Mouse (Mus musculus) frontal cortex, postnatal 36 days (tissue): Measurements from ENCODE around the gene Crmp1.
A peak's percentile ranks its signal among the peaks of the same experiment; 100 is the strongest.

Experiments used
- DNase-seq, 2 experiments: peaks; one replicate each; pipeline ENCODE4 v3.0.0; 2022; ENCODE audit warnings: low spot score in 2 of 2

Gene Crmp1

DNA sequence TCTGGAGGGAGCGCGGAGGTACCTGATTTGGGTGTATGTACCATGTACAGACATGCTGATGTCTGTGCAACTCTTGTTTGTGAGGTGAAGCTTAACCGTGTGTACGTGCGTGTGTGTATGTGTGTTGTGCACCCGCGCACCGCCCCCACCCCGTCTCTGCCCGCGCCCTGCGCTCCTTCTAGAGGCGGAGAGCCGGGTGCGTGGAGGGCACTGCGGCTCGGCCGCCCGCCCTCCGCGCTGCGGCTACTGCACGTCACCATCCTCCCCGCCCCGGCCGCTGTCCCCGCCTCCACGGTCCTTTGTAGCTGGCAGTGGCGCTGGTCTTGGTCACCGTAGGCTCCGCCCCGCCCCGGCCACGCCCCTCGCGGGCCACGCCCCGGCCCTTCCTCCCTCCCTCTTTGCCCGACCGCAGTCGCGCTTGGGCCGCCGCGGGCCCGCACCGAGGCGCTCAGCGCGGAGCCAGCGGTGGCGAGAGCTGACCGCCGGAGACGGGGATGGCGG, at the start of gene Crmp1:
Gene Crmp1, plus strand, starts transcription at position 290 of the 501 bp plus-strand sequence.
- peak; percentile 84 to 89 for DNase-seq

DNA sequence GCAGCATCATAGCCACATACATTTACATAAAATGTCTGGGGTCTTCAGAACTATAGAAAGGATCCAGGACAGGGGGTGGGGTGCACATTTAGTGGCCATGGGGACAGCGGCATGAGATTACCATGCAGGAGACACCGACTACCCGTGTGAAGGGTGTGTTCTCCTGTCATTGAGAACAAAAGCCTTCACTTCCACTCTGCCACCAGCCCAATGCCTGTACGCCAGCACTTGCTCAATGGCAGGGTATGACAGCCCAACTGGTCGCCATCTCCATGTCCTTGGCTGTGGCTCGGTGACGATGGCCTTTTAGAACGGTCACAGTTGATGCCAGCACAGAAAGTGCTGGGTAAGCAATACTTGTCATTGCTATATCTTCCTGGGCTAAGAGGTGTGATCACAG, 45.5 kb upstream of the Crmp1 start:
- no peak for DNase-seq

DNA sequence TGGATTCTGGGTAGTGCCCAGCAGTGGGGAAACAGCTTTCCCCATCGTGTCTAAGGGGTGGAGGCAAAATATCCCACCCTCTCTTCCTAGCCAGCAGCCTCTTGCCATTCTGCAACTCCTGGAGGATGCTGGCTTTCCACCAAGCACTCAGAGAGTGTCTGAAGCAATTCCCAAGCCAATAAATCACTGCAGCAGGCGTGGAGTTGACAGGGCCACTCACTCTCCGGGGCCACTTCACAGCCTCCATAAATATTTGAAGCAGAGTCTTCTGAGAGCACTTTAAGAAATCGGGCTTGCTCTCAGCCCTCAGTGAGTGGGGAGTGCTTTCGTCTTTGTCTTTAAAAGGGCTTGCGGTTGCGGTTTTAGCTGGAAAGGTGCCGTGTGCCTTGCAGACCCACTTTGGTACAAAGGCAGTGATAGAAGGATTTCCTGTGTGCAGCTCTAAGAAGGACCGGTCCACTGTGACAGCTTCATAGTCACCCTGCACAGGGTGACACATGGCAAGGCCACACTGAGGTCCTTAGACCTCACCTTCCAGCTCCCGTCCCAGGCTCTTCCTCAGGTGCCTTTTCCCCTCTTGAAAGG, 45.0 kb upstream of the Crmp1 start:
- DNase-seq: no peak

- no peak for DNase-seq
Measured at GRCm38 (mm10) chr5:37197423-37197822, 44.3 kb upstream of the Crmp1 start.

- DNase-seq: no peak
Measured at GRCm38 (mm10) chr5:37198011-37198688, 43.6 kb upstream of the Crmp1 start.

- no peak for DNase-seq
Measured at GRCm38 (mm10) chr5:37202285-37202684, 39.5 kb upstream of the Crmp1 start.

GRCm38 (mm10) chr5:37204886-37205285, 36.9 kb upstream of the Crmp1 start:
- no peak for DNase-seq

GRCm38 (mm10) chr5:37205420-37205819, 36.3 kb upstream of the Crmp1 start:
- no peak for DNase-seq

GRCm38 (mm10) chr5:37206364-37206763, 35.4 kb upstream of the Crmp1 start:
- no peak for DNase-seq

- no peak for DNase-seq
Measured at GRCm38 (mm10) chr5:37212938-37213708, 28.6 kb upstream of the Crmp1 start.

DNA sequence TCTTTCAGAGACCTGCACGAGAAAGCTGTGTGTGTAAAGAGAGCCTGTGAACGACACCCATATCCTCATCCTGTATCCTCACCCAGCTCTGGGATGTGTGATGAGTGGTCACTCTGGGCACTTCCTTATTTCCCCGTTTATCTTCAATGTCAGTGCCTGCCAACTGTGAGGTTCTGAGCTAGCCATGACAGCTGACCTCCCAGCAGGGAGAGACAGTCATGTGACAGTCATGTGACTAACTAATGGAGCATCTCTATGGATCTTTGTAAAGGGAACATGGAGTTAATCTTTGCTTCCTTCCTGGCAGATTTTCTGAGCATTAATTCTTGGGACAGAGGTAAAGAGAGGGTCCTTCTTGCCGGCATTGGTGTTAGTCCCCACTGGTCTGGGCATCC, 28.0 kb upstream of the Crmp1 start:
- DNase-seq: no peak

DNA sequence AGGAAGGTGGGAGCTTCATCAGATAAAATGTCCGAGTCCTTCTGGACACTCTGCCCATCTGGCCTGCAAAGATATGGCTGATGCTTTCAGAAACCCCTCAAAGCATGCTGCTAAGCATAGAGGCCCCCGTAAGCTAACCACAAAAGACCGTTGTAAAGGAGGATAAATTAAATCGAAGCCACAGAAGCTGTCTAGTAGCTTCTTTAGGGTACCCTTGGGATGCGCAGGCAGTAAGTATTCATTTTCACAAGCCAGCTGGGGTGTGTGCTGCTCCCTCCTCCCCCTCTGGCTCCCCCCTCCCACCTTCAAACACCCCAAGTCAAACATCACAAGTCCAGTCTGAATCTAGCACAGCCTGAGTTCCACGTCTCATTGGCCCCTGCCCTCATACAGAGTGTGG, 27.1 kb upstream of the Crmp1 start:
- DNase-seq: no peak

GRCm38 (mm10) chr5:37215276-37215675, 26.5 kb upstream of the Crmp1 start:
- no peak for DNase-seq

DNA sequence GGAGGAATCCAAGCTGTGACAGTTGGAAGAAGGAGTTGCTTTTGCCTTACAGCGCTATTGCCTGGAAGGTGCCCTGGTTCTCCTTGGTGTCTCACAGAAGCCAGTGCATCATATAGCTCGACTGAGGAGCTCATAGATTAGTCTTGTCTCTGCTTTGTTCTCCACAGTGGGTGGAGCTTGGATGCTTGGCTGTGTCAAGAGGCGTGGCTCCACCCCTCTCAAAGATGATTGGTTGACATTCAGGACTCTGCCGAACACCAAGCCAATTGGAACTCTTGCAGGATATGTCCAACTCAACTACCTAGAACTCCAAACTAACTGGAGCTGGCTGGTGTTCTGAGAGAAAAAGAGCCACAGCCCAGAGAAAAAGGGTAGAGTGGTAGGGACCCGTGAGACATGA, 22.1 kb upstream of the Crmp1 start:
- no peak for DNase-seq

- DNase-seq: peak in 1 of 2 experiments; percentile 63
Measured at GRCm38 (mm10) chr5:37220575-37220974, 21.2 kb upstream of the Crmp1 start.

DNA sequence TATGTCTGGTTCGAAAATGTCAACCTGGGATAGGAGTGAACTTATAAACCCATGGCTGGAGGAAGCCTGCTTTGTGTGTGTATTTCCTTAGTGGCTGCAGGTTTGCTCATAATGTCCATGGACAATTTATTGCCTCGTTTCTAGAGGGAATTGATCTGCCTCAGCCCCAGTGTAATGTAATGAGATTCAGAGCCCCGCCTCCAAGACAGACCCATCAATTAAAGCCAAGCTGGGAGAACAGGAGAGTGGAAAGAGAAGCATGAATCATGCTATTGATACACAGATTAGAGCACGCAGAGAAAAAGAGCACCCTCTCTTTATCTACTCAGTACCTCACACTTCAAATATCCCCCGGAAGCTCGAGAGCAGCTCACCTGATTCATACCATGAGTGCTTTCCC, 20.2 kb upstream of the Crmp1 start:
- no peak for DNase-seq

DNA sequence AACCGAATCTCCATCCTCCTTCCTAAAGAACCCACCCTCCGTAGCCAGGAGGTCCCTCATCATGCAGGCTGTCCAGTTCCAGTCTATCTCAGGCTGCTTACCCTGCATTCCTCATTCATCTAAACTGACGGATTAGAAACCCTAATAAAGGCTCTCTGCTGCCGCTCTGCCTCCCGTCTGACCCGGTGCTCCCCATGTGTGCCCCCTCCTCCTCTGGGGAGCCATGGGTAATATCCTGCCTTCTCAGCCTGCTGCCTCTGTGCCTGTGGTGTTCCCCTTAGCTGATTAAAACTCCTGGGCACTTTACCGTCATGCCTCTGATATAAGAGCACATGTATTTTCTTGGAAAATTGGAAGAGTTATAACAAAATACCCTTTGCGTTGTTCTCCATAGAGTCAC, 19.4 kb upstream of the Crmp1 start:
- DNase-seq: no peak

GRCm38 (mm10) chr5:37225708-37226107, 16.0 kb upstream of the Crmp1 start:
- no peak for DNase-seq

DNA sequence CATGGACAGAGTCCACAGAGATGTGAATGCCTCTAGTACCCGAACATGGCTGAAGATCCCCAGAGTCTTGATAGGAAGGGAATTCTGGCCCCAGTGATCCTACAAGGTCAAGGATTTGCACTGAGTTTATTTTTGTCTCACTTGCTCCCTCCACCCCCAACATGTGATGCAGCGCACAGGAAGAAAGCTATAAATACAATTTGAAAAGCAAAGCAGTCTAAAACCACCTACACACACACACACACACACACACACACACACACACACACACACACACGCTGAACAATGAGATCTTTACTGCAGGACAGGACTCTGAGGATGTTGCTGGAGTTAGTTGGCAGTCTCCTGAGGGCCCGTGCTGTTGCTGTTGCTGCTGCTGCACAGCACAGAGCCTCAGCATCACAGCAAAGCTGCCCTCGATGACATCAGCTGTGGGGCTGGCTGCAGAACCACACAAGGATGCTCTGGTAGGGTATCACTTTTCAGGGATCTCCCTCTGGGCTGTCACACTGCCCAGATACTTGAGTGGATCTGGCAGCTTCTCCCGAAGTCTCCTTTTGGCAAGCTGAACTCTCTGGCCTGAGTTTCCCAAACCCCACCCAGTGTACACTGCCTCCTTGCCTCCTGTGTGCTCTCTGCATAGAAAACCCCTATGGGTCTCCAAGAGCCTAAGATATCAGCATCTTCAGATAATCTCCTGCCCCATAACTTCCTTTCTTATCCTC, 13.6 kb upstream of the Crmp1 start:
- DNase-seq: peak in 1 of 2 experiments; percentile 56

- no peak for DNase-seq
Measured at GRCm38 (mm10) chr5:37228894-37229293, 12.8 kb upstream of the Crmp1 start.

DNA sequence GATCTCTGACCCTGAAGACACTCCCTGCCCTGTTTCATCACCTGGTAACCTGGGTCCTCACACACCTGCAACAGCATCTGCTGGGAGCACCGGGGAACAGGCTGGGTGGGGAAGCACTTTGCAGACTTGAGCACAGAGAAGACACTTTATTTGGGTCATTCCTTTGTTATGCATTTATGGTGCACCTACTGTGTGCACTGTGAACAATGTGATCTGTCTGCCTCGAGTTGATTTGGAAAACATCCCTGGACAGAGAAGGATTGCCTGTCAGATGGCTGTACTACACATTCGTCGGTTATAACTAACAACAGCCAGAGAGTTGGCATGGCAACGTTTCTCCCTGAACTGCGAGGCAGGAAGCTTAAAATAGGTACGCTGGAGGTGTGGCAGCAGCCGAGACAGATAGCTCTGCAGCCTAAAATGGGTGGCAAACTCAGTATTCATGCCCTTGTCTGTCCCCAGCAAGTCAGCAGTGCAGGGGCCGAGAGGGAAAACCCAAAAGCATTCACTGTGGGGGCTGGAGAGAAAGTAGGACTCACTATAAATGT, 8.7 kb upstream of the Crmp1 start:
- peak in 1 of 2 experiments; percentile 86 for DNase-seq

DNA sequence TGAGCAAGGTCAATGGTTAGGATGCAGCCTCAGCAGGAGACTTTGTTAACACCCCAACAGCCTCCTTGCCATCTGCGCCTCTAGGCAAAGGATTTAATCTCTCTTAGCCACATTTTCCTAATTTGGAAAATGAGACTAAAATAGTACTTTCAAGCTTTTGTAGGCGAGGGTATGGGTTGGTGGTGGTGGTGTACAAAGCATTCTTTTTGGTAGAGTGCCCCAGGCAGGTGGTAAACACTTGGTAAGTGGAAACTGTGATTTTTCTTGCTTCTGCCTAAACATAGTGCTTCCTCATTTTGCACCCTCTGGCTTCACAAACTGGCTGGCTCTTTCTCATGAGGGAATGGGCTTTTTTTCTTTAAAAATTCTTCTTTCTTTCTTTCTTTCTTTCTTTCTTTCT, 3.1 kb upstream of the Crmp1 start:
- peak in 1 of 2 experiments; percentile 68 for DNase-seq
